Mouse (Mus musculus) CH12.LX (cell line): ENCODE results near the gene Cpt1a. TPM values are rescaled to one million over a fixed set of nuclear protein-coding genes. Genes with fewer than 3 reads are reported as not detected.

ENCODE experiments used
- DNase-seq: peaks from one replicate; pipeline ENCODE4 v3.0.0-alpha.2; 2013; ENCODE audit errors: extremely low read depth
- H3K27ac ChIP-seq: 2 replicates; pipeline ENCODE4 v1.5.1; 2012; ENCODE audit warnings: low read depth, mild to moderate bottlenecking, control low read depth, moderate library complexity; ENCODE audit not compliant: insufficient read depth
- H3K27me3 ChIP-seq: replicated peaks from 2 replicates; pipeline ENCODE3; 2012; ENCODE audit warnings: inconsistent platforms
- H3K36me3 ChIP-seq, 2 experiments: replicated peaks in 1 of 2; 2 replicates each; pipeline versions ENCODE3 to v1.6.1; 2012; ENCODE audit warnings: inconsistent platforms in 1 of 2, low read length in 1 of 2, mild to moderate bottlenecking in 1 of 2, mixed read lengths in 1 of 2, moderate library complexity in 1 of 2; ENCODE audit not compliant: control insufficient read depth in 1 of 2, insufficient read depth in 1 of 2
- H3K4me1 ChIP-seq, 2 experiments: 2 replicates each; pipeline ENCODE4 v1.6.1; 2012; ENCODE audit warnings: inconsistent platforms in 1 of 2, moderate library complexity in 1 of 2; ENCODE audit not compliant: insufficient read depth in 2 of 2, control insufficient read depth in 1 of 2
- H3K4me2 ChIP-seq: 2 replicates; pipeline ENCODE4 v1.6.1; 2012; ENCODE audit warnings: low read depth, mild to moderate bottlenecking, control low read depth; ENCODE audit not compliant: poor library complexity, insufficient read depth, severe bottlenecking
- H3K4me3 ChIP-seq, 3 experiments: fragments of 150-350 bp in 1 of 3; sonication (generic) in 1 of 3; replicated peaks in 1 of 3; 2 replicates each; pipeline versions ENCODE3 to v1.5.1; 2011 to 2012; ENCODE audit warnings: low read depth in 2 of 3, low read length in 2 of 3, mild to moderate bottlenecking in 2 of 3, moderate library complexity in 2 of 3, control low read depth in 1 of 3, improper control_type of control experiment in 1 of 3, inconsistent platforms in 1 of 3, mixed read lengths in 1 of 3; ENCODE audit not compliant: poor library complexity in 1 of 3
- H3K79me2 ChIP-seq: replicated peaks from 2 replicates; pipeline ENCODE4 v1.6.1; 2012; ENCODE audit warnings: mild to moderate bottlenecking, moderate library complexity; ENCODE audit not compliant: control insufficient read depth, poor library complexity, insufficient read depth, severe bottlenecking; ENCODE audit errors: extremely low read depth
- H3K9ac ChIP-seq: 2 replicates; pipeline ENCODE4 v1.6.1; 2012; ENCODE audit warnings: low read depth, mild to moderate bottlenecking, control low read depth, moderate library complexity; ENCODE audit not compliant: insufficient read depth
- H3K9me3 ChIP-seq: replicated peaks from 2 replicates; pipeline ENCODE3; 2012; ENCODE audit warnings: low read length, inconsistent platforms, mixed read lengths
- CHD1 ChIP-seq: IDR thresholded peaks from 2 replicates; pipeline ENCODE4 v1.6.1; 2012; ENCODE audit warnings: low read depth, low read length, improper control_type of control experiment, inconsistent platforms
- CTCF ChIP-seq, 2 experiments: IDR thresholded peaks in 1 of 2; conservative IDR thresholded peaks in 1 of 2; 2 replicates each; pipeline ENCODE4 v1.5.1; 2011 to 2012; ENCODE audit warnings: low read depth in 2 of 2, low read length in 2 of 2, improper control_type of control experiment in 1 of 2, inconsistent platforms in 1 of 2, mild to moderate bottlenecking in 1 of 2, moderate library complexity in 1 of 2
- ELF1 ChIP-seq: IDR thresholded peaks from 2 replicates; pipeline ENCODE4 v1.6.1; 2014; ENCODE audit warnings: low read depth, mild to moderate bottlenecking, inconsistent platforms, low read length, improper control_type of control experiment
- ETS1 ChIP-seq: conservative IDR thresholded peaks from 2 replicates; pipeline ENCODE4 v1.6.1; 2012; ENCODE audit warnings: low read depth, mild to moderate bottlenecking, inconsistent platforms, low read length, improper control_type of control experiment, moderate library complexity
- IRF4 ChIP-seq: IDR thresholded peaks from 2 replicates; pipeline ENCODE4 v1.6.1; 2014; ENCODE audit warnings: low read depth, mild to moderate bottlenecking, inconsistent platforms, low read length, improper control_type of control experiment
- KAT2A ChIP-seq: IDR thresholded peaks from 2 replicates; pipeline ENCODE4 v1.6.1; 2012; ENCODE audit warnings: low read length, improper control_type of control experiment, inconsistent platforms; ENCODE audit not compliant: insufficient replicate concordance
- MEF2A ChIP-seq: IDR thresholded peaks from 2 replicates; pipeline ENCODE4 v1.6.1; 2014; ENCODE audit warnings: low read depth, mild to moderate bottlenecking, inconsistent platforms, low read length, improper control_type of control experiment, borderline replicate concordance
- MXI1 ChIP-seq: IDR thresholded peaks from 2 replicates; pipeline ENCODE4 v1.6.1; 2011; ENCODE audit warnings: mild to moderate bottlenecking, low read depth, low read length, improper control_type of control experiment
- MYC ChIP-seq: IDR thresholded peaks from 2 replicates; pipeline ENCODE4 v1.6.1; 2011; ENCODE audit warnings: low read depth, mild to moderate bottlenecking, improper control_type of control experiment, low read length
- NRF1 ChIP-seq: IDR thresholded peaks from 2 replicates; pipeline ENCODE4 v1.6.1; 2014; ENCODE audit warnings: low read depth, mild to moderate bottlenecking, inconsistent platforms, low read length, improper control_type of control experiment, moderate library complexity
- PAX5 ChIP-seq: IDR thresholded peaks from 2 replicates; pipeline ENCODE4 v1.6.1; 2012; ENCODE audit warnings: low read length, inconsistent platforms, mixed read lengths
- POLR2A ChIP-seq: IDR thresholded peaks from 2 replicates; pipeline ENCODE4 v1.6.1; 2011; ENCODE audit warnings: low read depth, mild to moderate bottlenecking, improper control_type of control experiment, low read length
- RCOR1 ChIP-seq: conservative IDR thresholded peaks from 2 replicates; pipeline ENCODE4 v1.6.1; 2012; ENCODE audit warnings: low read depth, mild to moderate bottlenecking, inconsistent platforms, low read length, improper control_type of control experiment
- SIN3A ChIP-seq: IDR thresholded peaks from 2 replicates; pipeline ENCODE4 v1.6.1; 2012; ENCODE audit warnings: low read length, improper control_type of control experiment, inconsistent platforms
- SMC3 ChIP-seq: IDR thresholded peaks from 2 replicates; pipeline ENCODE4 v1.6.1; 2011; ENCODE audit warnings: low read depth, low read length, improper control_type of control experiment
- USF2 ChIP-seq: conservative IDR thresholded peaks from 2 replicates; pipeline ENCODE4 v1.6.1; 2011; ENCODE audit warnings: low read depth, low read length, improper control_type of control experiment
- ZC3H11A ChIP-seq: IDR thresholded peaks from 2 replicates; pipeline ENCODE4 v1.6.1; 2012; ENCODE audit warnings: low read depth, mild to moderate bottlenecking, inconsistent platforms, low read length, improper control_type of control experiment
- ZMIZ1 ChIP-seq: IDR thresholded peaks from 2 replicates; pipeline ENCODE4 v1.6.1; 2012; ENCODE audit warnings: low read depth, mild to moderate bottlenecking, inconsistent platforms, low read length, improper control_type of control experiment
- ZNF384 ChIP-seq: IDR thresholded peaks from 2 replicates; pipeline ENCODE4 v1.6.1; 2012; ENCODE audit warnings: low read depth, low read length, improper control_type of control experiment, inconsistent platforms
- dilution Hi-C: fragments of 300-500 bp; cut with MboI; formaldehyde crosslinking; loops from 2 replicates; pipeline ENCODE4 v1.14.3; 2020; ENCODE audit warnings: low sequenced_read_pairs; ENCODE audit not compliant: extremely low pct_unique_long_range_greater_than_20kb, extremely low pct_ligation_motif_present
- in situ Hi-C: fragments of 300-500 bp; cut with MboI; formaldehyde crosslinking; loops from 3 replicates; pipeline ENCODE4 v1.14.3; 2019; ENCODE audit warnings: low sequenced_read_pairs, low pct_ligation_motif_present, low pct_unique_long_range_greater_than_20kb, mixed read lengths
- polyA plus RNA-seq: library from polyadenylated mRNA; unstranded; fragments of >175 nt; gene quantifications from 2 replicates; pipeline ENCODE4 v1.2.1, GENCODE M21; 2012; ENCODE audit warnings: low read depth; ENCODE audit not compliant: insufficient read length
- total RNA-seq, 2 experiments: library from RNA; depleted of rRNA; stranded (reverse); fragments of 300-350 nt in 1 of 2; fragments of >200 nt in 1 of 2; gene quantifications; 2 replicates each; pipeline ENCODE4 v1.2.3; 2012 to 2014

The Cpt1a gene
- total and polyA plus RNA-seq, 3 experiments, result 0.81 to 4.5 (median 2.6) TPM

GRCm38 (mm10) chr19:3424214-3424613 is 102.1 kb downstream of the Cpt1a start:
- H3K9me3 ChIP-seq, result no peaks in the 10 kb centered on the region
- H3K79me2 ChIP-seq, result no peaks in the 10 kb centered on the region
- H3K27ac ChIP-seq, result no peak overlapping the region
- H3K27me3 ChIP-seq, result peaks cover 2% of the 10 kb centered on the region
- no peak overlapping the region for H3K9ac ChIP-seq
- peaks cover 3 to 19% of the 10 kb centered on the region in 2 experiments; a peak in 3 of 4 replicates for H3K4me1 ChIP-seq
- no peak overlapping the region for H3K4me3 ChIP-seq
- H3K4me2 ChIP-seq, result no peak overlapping the region
- H3K36me3 ChIP-seq, result no peaks in the 10 kb centered on the region
- in situ Hi-C loops (no loop called here), dilution Hi-C loops (no loop called here)
- TF ChIP-seq SMC3 (no peak), ZNF384 (no peak), POLR2A (no peak), IRF4 (no peak), ETS1 (no peak), PAX5 (no peak), ZC3H11A (no peak)
- TF ChIP-seq, all 38 proteins: peak for 0
- DNase-seq, result no peak

- DNase-seq, result no peak
- H3K9ac ChIP-seq, result no peak overlapping the region
- no peak overlapping the region for H3K4me3 ChIP-seq
- TF ChIP-seq SIN3A, result no peak
- no peak for TF ChIP-seq ETS1
- TF ChIP-seq MEF2A, result no peak
- TF ChIP-seq CTCF (conservative IDR thresholded peaks at IDR 0.05 in 1 of 2, IDR thresholded peaks at IDR 0.05 in 1 of 2; ENCODE audit: low read depth in 2 of 2, low read length in 2 of 2), result no peak
- no peak for TF ChIP-seq CHD1
- no peak for TF ChIP-seq RCOR1
- TF ChIP-seq MYC, result no peak
- TF ChIP-seq ELF1, result no peak
- TF ChIP-seq USF2, result no peak
- no peak for TF ChIP-seq ZMIZ1
- TF ChIP-seq IRF4, result no peak
- no peak for TF ChIP-seq KAT2A
- no peak for TF ChIP-seq NRF1
- no peak for TF ChIP-seq MXI1
- no peak overlapping the region for H3K27ac ChIP-seq
- H3K36me3 ChIP-seq, result no peaks in the 10 kb centered on the region
- H3K27me3 ChIP-seq, result no peaks in the 10 kb centered on the region
- H3K9me3 ChIP-seq, result no peaks in the 10 kb centered on the region
- in situ Hi-C loops, result no loop called here
- no peak overlapping the region for H3K4me2 ChIP-seq
- dilution Hi-C loops, result no loop called here
- H3K79me2 ChIP-seq, result no peaks in the 10 kb centered on the region
- peaks cover 3 to 18% of the 10 kb centered on the region in 2 experiments; a peak in 3 of 4 replicates for H3K4me1 ChIP-seq
Measured at GRCm38 (mm10) chr19:3428057-3428830, 106.1 kb downstream of the Cpt1a start.
